Mouse (Mus musculus) kidney, embryonic 14.5 days (tissue): ENCODE data around the gene Nlrc5. TPM values are rescaled to one million over a fixed set of nuclear protein-coding genes. Genes with fewer than 3 reads are reported as not detected.

Experiments used
- ATAC-seq: fragments of 200-750 bp; cut with Nextera tagmentation; 2 replicates; pipeline ENCODE4 v1.8.0; 2017; ENCODE audit warnings: moderate number of reproducible peaks, mild to moderate bottlenecking, moderate TSS enrichment, moderate library complexity; ENCODE audit not compliant: low FRiP score, low TSS enrichment
- H3K27ac ChIP-seq: fragments of 300-500 bp; sonication (generic); 2 replicates; pipeline ENCODE4 v1.5.1; 2014; ENCODE audit warnings: low read depth, mild to moderate bottlenecking, low read length, moderate library complexity, mixed read lengths
- H3K27me3 ChIP-seq: fragments of 300-500 bp; sonication (generic); 2 replicates; pipeline ENCODE4 v1.6.1; 2014; ENCODE audit warnings: mild to moderate bottlenecking, low read length; ENCODE audit not compliant: control insufficient read depth, insufficient read depth
- H3K36me3 ChIP-seq: fragments of 300-500 bp; sonication (generic); 2 replicates; pipeline ENCODE4 v1.6.1; 2014; ENCODE audit warnings: low read length, mixed read lengths; ENCODE audit not compliant: control insufficient read depth, insufficient read depth
- H3K4me1 ChIP-seq: fragments of 300-500 bp; sonication (generic); 2 replicates; pipeline ENCODE4 v1.6.1; 2014; ENCODE audit warnings: low read length, mixed read lengths; ENCODE audit not compliant: control insufficient read depth, insufficient read depth
- H3K4me2 ChIP-seq: fragments of 300-500 bp; sonication (generic); replicated peaks from 2 replicates; pipeline ENCODE4 v1.6.1; 2014; ENCODE audit warnings: low read depth, mild to moderate bottlenecking, low read length
- H3K4me3 ChIP-seq: fragments of 300-500 bp; sonication (generic); 2 replicates; pipeline ENCODE4 v1.5.1; 2014; ENCODE audit warnings: mild to moderate bottlenecking, low read length
- H3K9ac ChIP-seq: fragments of 300-500 bp; sonication (generic); 2 replicates; pipeline ENCODE4 v1.6.1; 2014; ENCODE audit warnings: low read depth, mild to moderate bottlenecking, low read length, moderate library complexity
- H3K9me3 ChIP-seq: fragments of 300-500 bp; sonication (generic); 2 replicates; pipeline ENCODE4 v1.6.1; 2016; ENCODE audit warnings: low read length; ENCODE audit not compliant: control insufficient read depth
- WGBS: fragments of 180-500 bp; shearing (Covaris S2); extraction: QIAGEN DNeasy Blood & Tissue Kit; methylation state at CpG from one replicate; pipeline ENCODE4 v1.1.7; 2014; 5-methylcytosine and 5-hydroxymethylcytosine counted together
- polyA plus RNA-seq: library from polyadenylated mRNA; unstranded; fragments of >200 nt; fragmentation: Nextera tagmentation; extraction: Ambion mirVana; gene quantifications from 2 replicates; pipeline ENCODE4 v1.2.1, GENCODE M21; 2014

Nlrc5 gene
- polyA plus RNA-seq, 1 experiment from 2014 or later, result 0.70 TPM

- 89% methylated on average over 7 of the region's 7 CpGs for WGBS
- Histone ChIP-seq H3K4me2 (no peak overlapping the region), H3K27me3 (no peaks in the 10 kb centered on the region), H3K9ac (no peak overlapping the region), H3K4me1 (no peaks in the 10 kb centered on the region), H3K27ac (no peak overlapping the region), H3K4me3 (no peak overlapping the region), H3K36me3 (no peaks in the 10 kb centered on the region), H3K9me3 (no peaks in the 10 kb centered on the region)
- no peak for ATAC-seq
Observed at GRCm38 (mm10) chr8:94409523-94409922, 24.6 kb upstream of the Nlrc5 start.

- Histone ChIP-seq H3K36me3 (no peaks in the 10 kb centered on the region), H3K4me3 (no peak overlapping the region), H3K4me2 (no peak overlapping the region), H3K4me1 (no peaks in the 10 kb centered on the region), H3K9ac (no peak overlapping the region), H3K27ac (no peak overlapping the region), H3K27me3 (no peaks in the 10 kb centered on the region), H3K9me3 (no peaks in the 10 kb centered on the region)
- 81% methylated on average over 6 of the region's 6 CpGs for WGBS
- ATAC-seq, result no peak
Observed at GRCm38 (mm10) chr8:94412518-94412917, 21.6 kb upstream of the Nlrc5 start.

- no peaks in the 10 kb centered on the region for H3K9me3 ChIP-seq
- no peak overlapping the region for H3K4me2 ChIP-seq
- no peaks in the 10 kb centered on the region for H3K4me1 ChIP-seq
- H3K36me3 ChIP-seq, result no peaks in the 10 kb centered on the region
- no peak for ATAC-seq
- no peak overlapping the region for H3K9ac ChIP-seq
- H3K27me3 ChIP-seq, result no peaks in the 10 kb centered on the region
- 80% methylated on average over 6 of the region's 6 CpGs for WGBS
- no peak overlapping the region for H3K4me3 ChIP-seq
- no peak overlapping the region for H3K27ac ChIP-seq
Observed at GRCm38 (mm10) chr8:94413509-94413908, 20.6 kb upstream of the Nlrc5 start.

GRCm38 (mm10) chr8:94415218-94415617 lies 18.9 kb upstream of the Nlrc5 start:
- ATAC-seq, result peak; percentile 62
- WGBS, result 52% methylated on average over 2 of the region's 2 CpGs
- no peak overlapping the region for H3K4me3 ChIP-seq

GRCm38 (mm10) chr8:94418017-94418416 lies 16.1 kb upstream of the Nlrc5 start:
- Histone ChIP-seq H3K27ac (no peak overlapping the region), H3K27me3 (no peaks in the 10 kb centered on the region), H3K4me3 (no peak overlapping the region), H3K36me3 (no peaks in the 10 kb centered on the region), H3K4me1 (no peaks in the 10 kb centered on the region), H3K4me2 (no peak overlapping the region), H3K9me3 (no peaks in the 10 kb centered on the region), H3K9ac (no peak overlapping the region)
- no peak for ATAC-seq
- WGBS, result 52% methylated on average over 9 of the region's 9 CpGs

More at GRCm38 (mm10) chr8:94415218-94415617, 18.9 kb upstream of the Nlrc5 start:
- Histone ChIP-seq H3K4me1 (no peaks in the 10 kb centered on the region), H3K27me3 (no peaks in the 10 kb centered on the region), H3K9ac (no peak overlapping the region), H3K4me2 (no peak overlapping the region), H3K27ac (no peak overlapping the region), H3K36me3 (no peaks in the 10 kb centered on the region), H3K9me3 (no peaks in the 10 kb centered on the region)

GRCm38 (mm10) chr8:94422270-94422669 lies 11.9 kb upstream of the Nlrc5 start:
- 90% methylated on average over 4 of the region's 4 CpGs for WGBS
- Histone ChIP-seq H3K9ac (no peak overlapping the region), H3K9me3 (no peaks in the 10 kb centered on the region), H3K27ac (no peak overlapping the region), H3K4me3 (no peak overlapping the region), H3K4me1 (no peaks in the 10 kb centered on the region), H3K36me3 (no peaks in the 10 kb centered on the region), H3K27me3 (no peaks in the 10 kb centered on the region), H3K4me2 (no peak overlapping the region)
- no peak for ATAC-seq

- H3K4me1 ChIP-seq, result no peaks in the 10 kb centered on the region
- no peak for ATAC-seq
- 58% methylated on average over 10 of the region's 10 CpGs for WGBS
Observed at GRCm38 (mm10) chr8:94427953-94428352, 6.2 kb upstream of the Nlrc5 start.

GRCm38 (mm10) chr8:94428420-94428819 lies 5.7 kb upstream of the Nlrc5 start:
- Histone ChIP-seq H3K27ac (no peak overlapping the region), H3K4me3 (no peak overlapping the region), H3K9ac (no peak overlapping the region), H3K4me2 (no peak overlapping the region), H3K27me3 (0 out of 2 replicates have a peak, but pooled peaks cover under 1% of the 10 kb centered on the region), H3K4me1 (no peaks in the 10 kb centered on the region), H3K36me3 (no peaks in the 10 kb centered on the region), H3K9me3 (no peaks in the 10 kb centered on the region)
- WGBS, result 81% methylated on average over 4 of the region's 4 CpGs
- ATAC-seq, result no peak

More at GRCm38 (mm10) chr8:94427953-94428352, 6.2 kb upstream of the Nlrc5 start:
- Histone ChIP-seq H3K4me2 (no peak overlapping the region), H3K9ac (no peak overlapping the region), H3K4me3 (no peak overlapping the region), H3K27ac (no peak overlapping the region), H3K27me3 (no peaks in the 10 kb centered on the region), H3K36me3 (no peaks in the 10 kb centered on the region), H3K9me3 (no peaks in the 10 kb centered on the region)

GRCm38 (mm10) chr8:94429376-94429775 lies 4.8 kb upstream of the Nlrc5 start:
- no peak for ATAC-seq
- WGBS, result 80% methylated on average over 7 of the region's 7 CpGs
- H3K36me3 ChIP-seq, result no peaks in the 10 kb centered on the region
- H3K9me3 ChIP-seq, result no peaks in the 10 kb centered on the region
- peaks cover 10% of the 10 kb centered on the region; the same call in 1 of the 2 replicates for H3K27me3 ChIP-seq
- H3K4me2 ChIP-seq, result no peak overlapping the region
- no peaks in the 10 kb centered on the region for H3K4me1 ChIP-seq
- H3K27ac ChIP-seq, result no peak overlapping the region
- no peak overlapping the region for H3K4me3 ChIP-seq
- H3K9ac ChIP-seq, result no peak overlapping the region
